Mouse (Mus musculus) liver, postnatal 0 days (tissue): ENCODE data around the gene Cmc1. TPM values are rescaled to one million over a fixed set of nuclear protein-coding genes. Genes with fewer than 3 reads are reported as not detected.
A peak's percentile ranks its signal among the peaks of the same experiment; 100 is the strongest.
"Not testable (repeated sequence)": the region's sequence is repeated elsewhere in the genome, so short reads cannot be mapped to it uniquely, and the experiment has no call there.

Source experiments
- ATAC-seq: fragments of 200-750 bp; cut with Nextera tagmentation; 2 replicates; pipeline ENCODE4 v1.8.0; 2017; ENCODE audit warnings: mild to moderate bottlenecking, moderate library complexity
- DNase-seq: peaks from one replicate; pipeline ENCODE4 v3.0.0-alpha.2; 2016
- H3K27ac ChIP-seq: fragments of 300-500 bp; sonication (generic); 2 replicates; pipeline ENCODE4 v1.5.1; 2014; ENCODE audit warnings: antibody characterized with exemption, moderate library complexity, mild to moderate bottlenecking, low read depth
- H3K27me3 ChIP-seq: fragments of 300-500 bp; sonication (generic); 2 replicates; pipeline ENCODE4 v1.6.1; 2014; ENCODE audit warnings: low read length, control low read depth, mixed read lengths; ENCODE audit not compliant: insufficient read depth
- H3K36me3 ChIP-seq: fragments of 300-500 bp; sonication (generic); replicated peaks from 2 replicates; pipeline ENCODE4 v1.6.1; 2014; ENCODE audit warnings: mild to moderate bottlenecking, control low read depth, low read length, moderate library complexity, mixed read lengths; ENCODE audit not compliant: insufficient read depth
- H3K4me1 ChIP-seq: fragments of 300-500 bp; sonication (generic); 2 replicates; pipeline ENCODE4 v1.6.1; 2014; ENCODE audit warnings: antibody characterized with exemption, mild to moderate bottlenecking, control low read depth; ENCODE audit not compliant: insufficient read depth
- H3K4me2 ChIP-seq: fragments of 300-500 bp; sonication (generic); 2 replicates; pipeline ENCODE4 v1.6.1; 2014; ENCODE audit warnings: low read depth, mild to moderate bottlenecking, low read length, moderate library complexity, mixed read lengths
- H3K4me3 ChIP-seq: fragments of 300-500 bp; sonication (generic); 2 replicates; pipeline ENCODE4 v1.5.1; 2014; ENCODE audit warnings: low read depth, low read length
- H3K9ac ChIP-seq: fragments of 300-500 bp; sonication (generic); replicated peaks from 2 replicates; pipeline ENCODE4 v1.6.1; 2014; ENCODE audit warnings: mild to moderate bottlenecking, moderate library complexity
- H3K9me3 ChIP-seq: fragments of 300-500 bp; sonication (generic); 2 replicates; pipeline ENCODE4 v1.6.1; 2016; ENCODE audit warnings: mild to moderate bottlenecking, control low read depth, low read length, mixed read lengths
- CTCF ChIP-seq: sonication (generic); IDR thresholded peaks from 2 replicates; pipeline ENCODE4 v1.5.1; 2016; ENCODE audit warnings: antibody characterized with exemption, low read depth
- EP300 ChIP-seq: IDR thresholded peaks from 2 replicates; pipeline ENCODE4 v1.6.1; 2016; ENCODE audit warnings: antibody characterized with exemption, low read depth, mild to moderate bottlenecking
- WGBS: fragments of 180-500 bp; shearing (Covaris S2); extraction: QIAGEN DNeasy Blood & Tissue Kit; methylation state at CpG from one replicate; pipeline ENCODE4 v1.1.7; 2014; ENCODE audit not compliant: insufficient replicate concordance; 5-methylcytosine and 5-hydroxymethylcytosine counted together
- polyA plus RNA-seq: library from polyadenylated mRNA; unstranded; fragments of >200 nt; fragmentation: Nextera tagmentation; extraction: Ambion mirVana; gene quantifications from 2 replicates; pipeline ENCODE4 v1.2.1, GENCODE M21; 2015

Cmc1 gene
- polyA plus RNA-seq, 1 experiment from 2014 or later: 40.0 TPM

DNA sequence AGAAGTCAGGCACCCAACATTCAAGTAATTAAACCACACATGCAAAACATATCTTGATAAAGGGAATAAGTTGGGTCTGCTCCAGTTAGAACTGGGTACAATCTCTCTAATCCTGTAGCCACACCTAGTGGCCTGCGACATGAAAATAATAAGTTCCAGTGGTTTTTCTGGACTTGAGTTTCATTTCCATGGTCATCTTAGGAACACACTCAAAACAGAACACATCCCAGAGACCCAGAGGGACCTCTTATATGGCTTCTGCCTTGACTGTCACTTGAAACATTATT, 1.2 kb upstream of the Cmc1 start:
- DNase-seq (no peak), ATAC-seq (no peak)
- 53% methylated on average over 1 of the region's 1 CpGs for WGBS
- H3K4me3 ChIP-seq: no peak overlapping the region
- H3K27ac ChIP-seq: no peak overlapping the region
- H3K4me2 ChIP-seq: no peak overlapping the region
- no peaks in the 10 kb centered on the region for H3K36me3 ChIP-seq
- H3K4me1 ChIP-seq: peaks cover 13% of the 10 kb centered on the region
- TF ChIP-seq CTCF (no peak), EP300 (no peak)
- H3K27me3 ChIP-seq: no peaks in the 10 kb centered on the region
- no peak overlapping the region for H3K9ac ChIP-seq
- 0 out of 2 replicates have a peak, but pooled peaks cover 3% of the 10 kb centered on the region for H3K9me3 ChIP-seq

- ATAC-seq (no peak; the same call in none of the 2 replicates), DNase-seq (no peak)
- WGBS: 77% methylated on average over 20 of the region's 20 CpGs
- Histone ChIP-seq H3K4me2 (peak overlapping the region; percentile 86), H3K27me3 (no peaks in the 10 kb centered on the region), H3K4me3 (peak overlapping the region; percentile 92), H3K9ac (peak overlapping the region; percentile 48; the same call in 1 of the 2 replicates), H3K27ac (peak overlapping the region; percentile 49; the same call in 1 of the 2 replicates), H3K9me3 (0 out of 2 replicates have a peak, but pooled peaks cover 3% of the 10 kb centered on the region), H3K36me3 (no peaks in the 10 kb centered on the region), H3K4me1 (peaks cover 13% of the 10 kb centered on the region)
- TF ChIP-seq EP300: no peak
- no peak for TF ChIP-seq CTCF
Measured at GRCm38 (mm10) chr9:118150429-118151220, 648 bp upstream of the Cmc1 start.

DNA sequence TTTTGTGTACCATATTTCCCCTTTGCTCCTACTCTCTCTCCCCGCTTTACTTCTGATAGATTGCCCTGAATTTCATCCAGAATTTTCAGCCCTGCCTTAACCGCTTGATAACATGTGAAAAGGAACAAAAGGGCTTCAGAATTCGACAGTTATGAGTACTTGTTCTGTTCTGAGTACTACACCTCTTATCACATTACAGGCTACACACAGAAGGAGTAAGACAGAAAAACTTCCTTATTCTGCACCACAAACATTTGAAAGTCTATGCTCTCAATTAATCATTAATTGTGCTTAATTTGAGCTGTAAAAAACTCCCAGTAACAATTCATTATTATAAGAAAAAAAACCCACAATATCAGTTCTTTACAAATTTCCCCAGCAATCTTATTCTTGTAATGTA, 9.6 kb downstream of the Cmc1 start:
- not testable (repeated sequence) for ATAC-seq, H3K4me3 ChIP-seq, H3K4me1 ChIP-seq, H3K9ac ChIP-seq, H3K27me3 ChIP-seq, H3K27ac ChIP-seq, H3K4me2 ChIP-seq, H3K36me3 ChIP-seq, DNase-seq, H3K9me3 ChIP-seq
- WGBS: 68% methylated on average over 2 of the region's 3 CpGs

GRCm38 (mm10) chr9:118110360-118110710, 39.6 kb downstream of the Cmc1 start:
- Histone ChIP-seq H3K4me3 (no peak overlapping the region), H3K36me3 (no peaks in the 10 kb centered on the region), H3K9ac (no peak overlapping the region), H3K27ac (no peak overlapping the region), H3K27me3 (no peaks in the 10 kb centered on the region), H3K4me1 (no peaks in the 10 kb centered on the region), H3K9me3 (no peaks in the 10 kb centered on the region), H3K4me2 (no peak overlapping the region)
- TF ChIP-seq CTCF: no peak
- no peak for TF ChIP-seq EP300
- 65% methylated on average over 2 of the region's 2 CpGs for WGBS
- DNase-seq (no peak), ATAC-seq (no peak)

- ATAC-seq (no peak), DNase-seq (no peak)
- Histone ChIP-seq H3K9me3 (no peaks in the 10 kb centered on the region), H3K36me3 (no peaks in the 10 kb centered on the region), H3K27me3 (no peaks in the 10 kb centered on the region), H3K4me1 (no peaks in the 10 kb centered on the region), H3K4me3 (no peak overlapping the region), H3K4me2 (no peak overlapping the region), H3K9ac (no peak overlapping the region), H3K27ac (no peak overlapping the region)
- TF ChIP-seq EP300: no peak
- no peak for TF ChIP-seq CTCF
- 72% methylated on average over 7 of the region's 7 CpGs for WGBS
Measured at GRCm38 (mm10) chr9:118109697-118110359, 40.1 kb downstream of the Cmc1 start.

- H3K36me3 ChIP-seq: no peaks in the 10 kb centered on the region
- H3K4me3 ChIP-seq: no peak overlapping the region
- H3K4me1 ChIP-seq: no peaks in the 10 kb centered on the region
- no peak overlapping the region for H3K9ac ChIP-seq
- no peak overlapping the region for H3K27ac ChIP-seq
- H3K9me3 ChIP-seq: no peaks in the 10 kb centered on the region
- ATAC-seq (no peak), DNase-seq (no peak)
- TF ChIP-seq EP300 (no peak), CTCF (no peak)
- H3K4me2 ChIP-seq: no peak overlapping the region
- H3K27me3 ChIP-seq: no peaks in the 10 kb centered on the region
- 80% methylated on average over 4 of the region's 4 CpGs for WGBS
Measured at GRCm38 (mm10) chr9:118108527-118109011, 41.4 kb downstream of the Cmc1 start.
